Mouse (Mus musculus): Measurements from ENCODE around the gene Lgr6.

DNA sequence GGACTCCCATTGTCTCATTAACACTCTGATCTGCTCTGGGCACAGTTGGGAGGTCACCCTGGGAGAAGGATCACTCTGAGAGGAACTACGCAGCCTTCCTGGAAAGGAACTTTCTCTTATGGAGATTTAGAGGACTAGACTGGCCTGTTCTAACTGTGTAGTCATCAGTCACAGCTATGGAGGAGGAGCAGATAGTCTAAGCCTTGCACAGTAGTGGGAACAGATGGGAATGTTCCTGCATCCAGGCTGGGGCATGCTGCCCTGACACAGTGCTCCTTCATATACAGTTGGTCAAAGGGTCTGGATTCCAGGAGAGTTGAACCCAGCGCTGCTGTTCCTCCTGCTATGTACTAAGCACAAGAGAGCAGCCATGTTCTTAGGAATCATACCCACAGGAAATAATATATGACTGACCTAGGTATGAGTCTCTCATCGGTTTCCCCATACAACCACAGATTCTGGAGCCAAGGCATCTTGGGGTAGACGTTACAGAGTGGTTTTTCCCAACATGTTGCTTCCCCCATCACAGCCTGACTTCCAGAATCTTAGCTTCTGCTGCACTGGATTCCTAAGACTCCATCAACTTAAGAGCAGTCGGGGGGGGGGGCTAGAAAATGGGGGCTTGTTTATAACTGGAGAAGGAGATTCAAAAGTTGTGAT is 84.7 kb downstream of the Lgr6 start:
- no peak for TF ChIP-seq POLR2A (IDR thresholded peaks at IDR 0.05; ENCODE audit: insufficient read depth, low read length)
- TF ChIP-seq CTCF (IDR thresholded peaks at IDR 0.05; ENCODE audit: low read depth, low read length), result no peak

Measured in ES-Bruce4 (cell line).